Mouse (Mus musculus): Measurements from ENCODE around the gene Dcst1.

- TF ChIP-seq GATA1 (IDR thresholded peaks at IDR 0.05; ENCODE audit: low read length) (no peak), TAL1 (IDR thresholded peaks at IDR 0.05; ENCODE audit: low read length) (no peak)
Measured at GRCm38 (mm10) chr3:89315930-89316831, 48.9 kb downstream of the Dcst1 start.
